Mouse (Mus musculus): ENCODE measurements around the gene Akap6. TPM values are rescaled to one million over a fixed set of nuclear protein-coding genes. Genes with fewer than 3 reads are reported as not detected.

Gene Akap6
- 10 to 100 TPM; 58.8 to 60.4 TPM for total RNA-seq (2021)
- long read RNA-seq, experiment 1, partial matches to known transcripts, result 6 of 14 reads
- long read RNA-seq, experiment 1, other reads (novel, unspliced or antisense), result 8 of 14 reads
- long read RNA-seq, experiment 2, partial matches to known transcripts, result 12 of 18 reads
- long read RNA-seq, experiment 2, other reads (novel, unspliced or antisense), result 6 of 18 reads

GRCm38 (mm10) chr12:52699146-52699545 is at the start of gene Akap6:
Gene Akap6 (plus strand): TSS chr12:52699383.
- DNase-seq (ENCODE audit: low spot score in 2 of 2), result no peak

DNA sequence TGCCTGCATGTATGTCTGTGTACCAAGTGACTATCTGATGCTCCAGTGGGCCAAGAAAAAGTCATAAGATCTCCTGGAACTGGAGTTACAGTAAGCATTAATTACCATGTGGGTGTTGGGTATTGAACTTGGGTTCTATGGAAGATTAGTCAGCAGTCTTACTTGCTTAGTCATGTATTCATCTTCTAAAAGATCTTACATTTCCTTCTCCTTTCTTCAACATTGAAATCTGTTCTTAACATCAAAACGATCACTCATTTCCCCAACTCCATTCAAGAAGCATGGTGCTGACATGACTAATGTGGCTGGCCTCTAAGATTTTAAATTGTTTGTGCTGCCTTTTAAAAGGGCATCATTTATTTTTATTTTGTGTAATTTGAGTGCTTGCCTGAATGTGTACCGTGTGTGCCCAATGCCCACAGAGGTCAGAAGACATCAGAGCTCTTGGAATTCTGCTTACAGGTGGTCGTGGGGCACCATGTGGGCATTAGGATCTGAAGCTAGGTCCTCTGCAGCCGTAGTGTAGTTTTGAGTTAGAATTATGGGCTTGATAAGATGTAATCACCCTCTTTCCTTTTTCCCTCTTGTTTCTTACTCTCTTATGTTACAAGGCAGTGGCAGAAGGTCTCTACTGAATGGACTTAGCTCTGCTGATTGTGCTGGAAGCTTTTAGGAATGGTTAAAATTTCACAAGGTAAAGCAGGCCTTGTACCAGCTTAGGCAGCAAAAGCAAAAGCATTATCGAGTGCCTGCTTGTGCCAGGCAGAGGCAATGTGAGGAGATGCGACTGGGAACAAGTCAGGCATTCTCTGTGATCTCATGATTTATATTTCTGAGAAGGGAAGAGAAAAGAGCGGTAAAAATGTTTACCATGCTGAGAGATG is 36.0 kb upstream of the Akap6 start:
- no peak for DNase-seq (ENCODE audit: low spot score in 2 of 2)

GRCm38 (mm10) chr12:52664944-52665343 is 34.2 kb upstream of the Akap6 start:
- DNase-seq (ENCODE audit: low spot score in 2 of 2), result no peak

DNA sequence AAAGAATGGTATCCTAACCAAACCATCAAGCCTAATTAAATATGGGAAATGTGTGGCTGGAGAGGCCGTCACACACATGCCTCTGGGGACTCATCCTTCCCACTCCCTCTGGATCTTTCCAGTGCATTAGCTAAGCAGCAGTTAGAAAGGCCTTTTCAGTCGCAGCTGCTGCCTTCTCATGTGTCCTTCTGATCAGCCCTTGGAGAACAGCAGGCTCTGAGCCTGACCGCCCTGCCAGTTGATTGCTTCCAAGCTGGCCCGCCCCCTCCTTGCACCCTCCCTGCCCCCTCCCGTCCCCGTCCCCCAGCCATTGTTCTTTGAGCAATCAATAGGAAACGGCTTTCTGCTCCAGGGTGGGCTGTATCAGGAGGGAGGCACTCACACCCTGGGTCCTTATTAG is 27.7 kb upstream of the Akap6 start:
- DNase-seq (ENCODE audit: low spot score in 2 of 2), result peak; percentile 23 to 48

- no peak for DNase-seq (ENCODE audit: low spot score in 2 of 2)
Observed at GRCm38 (mm10) chr12:52671943-52672342, 27.2 kb upstream of the Akap6 start.

GRCm38 (mm10) chr12:52673361-52673960 is 25.7 kb upstream of the Akap6 start:
- DNase-seq (ENCODE audit: low spot score in 2 of 2), result no peak

- no peak for DNase-seq (ENCODE audit: low spot score in 2 of 2)
Observed at GRCm38 (mm10) chr12:52675010-52675409, 24.2 kb upstream of the Akap6 start.

DNA sequence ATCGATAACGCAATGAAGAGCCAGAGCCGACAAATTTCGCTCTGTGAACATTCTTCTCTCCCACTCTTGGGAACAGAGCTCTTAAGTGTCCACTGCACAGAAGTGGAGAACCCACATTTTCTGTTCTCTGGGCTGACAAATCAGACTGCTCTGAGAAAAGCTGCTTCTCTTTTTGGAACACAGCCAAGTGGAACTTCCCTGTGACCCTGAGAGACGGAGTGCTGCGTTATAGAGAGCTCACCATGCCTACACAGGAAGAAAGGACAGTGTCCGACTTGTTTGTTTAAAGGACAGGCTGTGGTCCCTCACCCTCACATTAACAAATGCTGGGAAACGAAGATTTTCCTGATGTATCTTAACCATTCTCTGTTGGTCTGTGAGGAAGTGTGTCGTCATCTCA is 11.8 kb upstream of the Akap6 start:
- DNase-seq (ENCODE audit: low spot score in 2 of 2), result no peak

- DNase-seq (ENCODE audit: low spot score in 2 of 2), result no peak
Observed at GRCm38 (mm10) chr12:52688712-52689111, 10.5 kb upstream of the Akap6 start.

- DNase-seq (ENCODE audit: low spot score in 2 of 2), result no peak
Observed at GRCm38 (mm10) chr12:52691552-52691951, 7.6 kb upstream of the Akap6 start.

- DNase-seq (ENCODE audit: low spot score in 2 of 2), result no peak
Observed at GRCm38 (mm10) chr12:52692290-52692974, 6.8 kb upstream of the Akap6 start.

DNA sequence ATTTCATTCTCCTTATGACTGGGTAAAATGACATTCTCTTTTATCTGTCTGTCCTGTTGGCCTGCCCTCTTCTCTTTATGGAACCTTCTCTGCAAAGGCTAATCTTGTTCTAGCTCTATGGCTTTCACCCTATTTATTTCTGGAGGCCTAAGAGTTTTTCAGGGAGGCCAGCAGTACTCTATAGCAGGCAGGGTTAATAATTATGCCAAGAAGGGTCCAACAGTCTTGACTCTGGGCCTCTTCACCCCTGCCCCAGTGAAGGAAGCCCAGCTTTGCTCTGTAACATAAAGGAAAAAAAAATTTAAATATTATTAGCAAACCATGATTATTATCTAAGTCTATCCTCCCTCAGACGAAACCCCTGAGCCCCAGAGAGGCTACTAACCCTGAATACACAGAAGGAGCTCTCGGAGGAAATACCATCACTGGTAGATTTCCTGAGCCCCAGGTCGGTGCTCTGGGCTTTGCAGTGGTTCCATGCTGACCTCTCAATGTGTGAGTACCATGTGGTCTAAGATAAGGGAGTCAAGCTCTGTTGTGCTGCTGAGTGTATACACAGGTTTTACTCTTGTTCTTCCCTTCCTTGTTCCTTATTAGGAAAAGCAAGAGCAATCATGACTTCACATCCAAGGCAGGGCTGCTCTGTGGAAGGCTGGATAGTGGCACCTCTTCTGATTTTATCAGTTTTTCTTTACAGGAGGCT is 1.6 kb upstream of the Akap6 start:
- no peak for DNase-seq (ENCODE audit: low spot score in 2 of 2)

DNA sequence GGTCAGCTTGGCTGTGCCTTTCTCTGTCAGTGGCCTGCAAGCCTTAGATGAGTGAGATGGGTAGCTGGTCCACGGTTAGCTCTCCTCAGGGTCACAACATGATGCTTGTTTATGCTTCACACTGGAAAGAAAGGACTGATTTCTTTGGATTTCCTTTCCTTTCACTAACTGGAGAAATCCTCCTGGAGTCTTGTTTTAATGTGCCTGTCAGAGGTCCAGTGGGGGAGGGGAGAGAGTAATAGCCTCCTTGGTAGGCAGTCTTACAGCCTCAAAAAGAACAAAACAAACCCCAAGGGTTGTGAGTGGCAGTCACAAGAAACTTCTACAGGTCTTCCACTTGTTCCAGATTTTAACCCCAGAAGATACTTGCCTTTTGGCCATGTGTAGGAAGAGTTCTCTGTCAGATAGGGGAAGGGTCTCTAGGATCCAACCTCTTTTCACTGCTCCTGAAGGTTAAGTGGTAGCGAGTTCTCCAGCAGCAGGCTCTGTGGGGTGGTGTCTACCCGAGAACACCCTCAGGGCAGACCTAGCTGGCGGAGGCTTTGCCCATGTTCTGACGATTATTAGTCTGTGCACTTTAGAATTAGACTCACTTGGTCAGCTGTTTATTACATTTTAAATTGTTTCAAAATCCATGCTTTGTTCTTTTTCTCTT is 780 bp upstream of the Akap6 start:
- no peak for DNase-seq (ENCODE audit: low spot score in 2 of 2)

GRCm38 (mm10) chr12:52699961-52700696 is 946 bp downstream of the Akap6 start:
- DNase-seq (ENCODE audit: low spot score in 2 of 2), result no peak

DNA sequence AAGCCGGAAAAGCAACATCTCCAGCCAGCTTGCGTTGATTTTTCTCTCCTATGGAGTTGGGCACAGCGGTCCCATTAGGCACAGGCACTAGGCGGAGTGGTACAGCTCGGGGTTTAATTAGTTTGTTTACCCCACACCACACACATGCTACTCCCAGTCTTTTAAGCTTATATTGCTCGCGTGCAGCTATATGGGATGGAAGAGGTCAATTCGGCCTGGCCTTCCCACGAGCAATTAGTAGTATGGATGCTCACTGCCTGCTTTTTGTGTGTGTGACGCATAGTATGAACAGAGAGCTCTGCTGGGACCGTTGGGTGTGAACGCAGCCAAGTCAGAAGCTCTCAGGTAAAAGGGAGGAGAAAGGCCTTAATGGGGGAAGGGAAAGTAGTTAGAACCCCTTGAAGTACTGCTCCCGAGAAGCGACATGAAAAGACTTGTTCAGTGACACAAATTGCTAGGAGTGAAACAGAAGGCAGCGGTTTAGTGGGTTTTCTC is 1.6 kb downstream of the Akap6 start:
- no peak for DNase-seq (ENCODE audit: low spot score in 2 of 2)

- DNase-seq (ENCODE audit: low spot score in 2 of 2), result no peak
Observed at GRCm38 (mm10) chr12:52701201-52701641, 2.0 kb downstream of the Akap6 start.

DNA sequence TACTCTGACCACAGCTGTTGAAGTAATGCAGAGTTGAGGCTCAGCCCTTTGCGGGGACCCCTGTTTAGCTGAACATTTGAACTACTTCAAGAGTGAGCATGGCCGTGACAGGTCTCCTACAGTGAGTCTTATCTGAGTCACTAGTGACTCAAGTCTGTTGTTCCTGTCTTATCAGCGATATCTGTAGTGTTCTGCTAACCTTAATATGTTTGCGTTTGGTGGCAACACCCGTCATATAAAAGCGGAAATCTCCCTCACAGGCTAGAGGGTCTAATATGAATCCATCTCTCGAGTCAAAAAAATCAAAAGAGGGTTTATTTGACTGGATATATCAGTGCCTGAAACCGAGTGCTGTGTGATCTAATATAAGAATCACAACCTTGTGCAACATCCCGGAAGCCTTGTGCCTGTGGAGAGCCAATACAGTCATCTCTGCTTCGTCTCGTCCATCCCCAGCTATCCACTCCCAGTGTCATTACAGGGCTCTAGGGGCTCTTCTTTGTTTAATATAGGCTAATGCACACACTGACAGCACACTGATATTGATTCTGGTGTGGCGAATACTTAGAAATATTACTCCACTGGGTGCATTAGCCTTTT is 3.3 kb downstream of the Akap6 start:
- no peak for DNase-seq (ENCODE audit: low spot score in 2 of 2)

DNA sequence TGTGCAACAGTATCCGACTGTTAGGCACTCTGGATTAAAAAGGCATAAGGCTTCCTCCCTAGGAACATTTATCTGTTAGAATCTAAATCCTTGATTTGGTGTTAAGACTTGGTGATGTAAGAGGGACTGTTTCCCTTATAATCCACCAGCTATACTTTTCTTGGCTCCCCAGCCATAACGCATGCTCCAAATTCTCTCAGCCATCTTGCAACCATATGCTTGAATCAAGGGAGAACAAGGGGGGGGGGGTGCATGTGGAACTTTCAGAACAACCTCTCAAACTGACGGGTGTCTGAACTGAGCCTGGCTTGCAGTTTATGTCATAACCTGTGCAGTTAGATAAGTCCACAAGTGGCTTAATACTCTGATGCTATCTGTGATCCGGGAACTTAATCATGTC is 4.9 kb downstream of the Akap6 start:
- DNase-seq (ENCODE audit: low spot score in 2 of 2), result no peak

GRCm38 (mm10) chr12:52704810-52705209 is 5.6 kb downstream of the Akap6 start:
- DNase-seq (ENCODE audit: low spot score in 2 of 2), result no peak
